Mouse (Mus musculus): ENCODE measurements around the gene Kif22. TPM values are rescaled to one million over a fixed set of nuclear protein-coding genes. Genes with fewer than 3 reads are reported as not detected.
A peak's percentile ranks its signal among the peaks of the same experiment; 100 is the strongest.

The Kif22 gene
- polyA plus RNA-seq (2012; fragmentation: generic; extraction: Trizol), result 75.4 TPM
- long read RNA-seq, experiment 1, transcript Kif22-201 (14 exons, 2,115 nt), result major isoform, 58 of 64 reads
- long read RNA-seq, experiment 1, partial matches to known transcripts, result 5 of 64 reads
- long read RNA-seq, experiment 1, other reads (novel, unspliced or antisense), result 1 of 64 reads
- long read RNA-seq, experiment 2, transcript Kif22-201 (14 exons, 2,115 nt), result major isoform, 504 of 552 reads
- long read RNA-seq, experiment 2, partial matches to known transcripts, result 21 of 552 reads
- long read RNA-seq, experiment 2, other reads (novel, unspliced or antisense), result 27 of 552 reads

- TF ChIP-seq CEBPB (IDR thresholded peaks at IDR 0.05; ENCODE audit: low read depth) (no peak), MYOG (IDR thresholded peaks at IDR 0.05; ENCODE audit: control insufficient read depth, extremely low read depth, insufficient read length) (no peak), MAX (IDR thresholded peaks at IDR 0.05) (no peak), FOSL1 (IDR thresholded peaks at IDR 0.05; ENCODE audit: insufficient read depth, low read length, poor library complexity, severe bottlenecking) (no peak)
- H3K79me3 ChIP-seq (ENCODE audit: low read depth), result peaks cover 42% of the 10 kb centered on the region
- H3K4me3 ChIP-seq (ENCODE audit: insufficient read depth, poor library complexity, severe bottlenecking), result peak within 1 kb of the TSS; percentile 80
- H3K36me3 ChIP-seq (ENCODE audit: control insufficient read depth, insufficient read depth), result peaks cover 10% of the 10 kb centered on the region
- peak within 1 kb of the TSS; percentile 84 for H3ac ChIP-seq (ENCODE audit: control insufficient read depth, insufficient read length, low read depth)
- peaks cover 52% of the 10 kb centered on the region for H3K79me2 ChIP-seq (ENCODE audit: control insufficient read depth, insufficient read depth)
- no peaks in the 10 kb centered on the region for H3K27me3 ChIP-seq (ENCODE audit: control insufficient read depth, insufficient read depth, insufficient read length)
Measured at GRCm38 (mm10) chr7:127041851-127042672, at the start of gene Kif22. Gene Kif22, minus strand, starts transcription at chr7:127042471.

GRCm38 (mm10) chr7:127091114-127091896, 49.0 kb upstream of the Kif22 start, which contains the start of gene AI467606:
Gene AI467606, plus strand, starts transcription at chr7:127091359.
- TF ChIP-seq CEBPB (IDR thresholded peaks at IDR 0.05; ENCODE audit: low read depth) (no peak), MYOD1 (IDR thresholded peaks at IDR 0.05; ENCODE audit: control insufficient read depth, insufficient read length, low read depth) (peak; percentile 96), MYOG (IDR thresholded peaks at IDR 0.05; ENCODE audit: control insufficient read depth, extremely low read depth, insufficient read length) (no peak), FOSL1 (IDR thresholded peaks at IDR 0.05; ENCODE audit: insufficient read depth, low read length, poor library complexity, severe bottlenecking) (no peak), USF1 (IDR thresholded peaks at IDR 0.05; ENCODE audit: low read depth) (no peak), CTCF (IDR thresholded peaks at IDR 0.05; ENCODE audit: control insufficient read depth, insufficient read depth, insufficient read length) (no peak), MAX (IDR thresholded peaks at IDR 0.05) (no peak)
- peak within 1 kb of the TSS; percentile 63 for H3K4me3 ChIP-seq (ENCODE audit: insufficient read depth, poor library complexity, severe bottlenecking)
- H3K27me3 ChIP-seq (ENCODE audit: control insufficient read depth, insufficient read depth, insufficient read length), result no peaks in the 10 kb centered on the region
- peak within 1 kb of the TSS; percentile 76 for H3ac ChIP-seq (ENCODE audit: control insufficient read depth, insufficient read length, low read depth)
- peaks cover 14% of the 10 kb centered on the region for H3K79me3 ChIP-seq (ENCODE audit: low read depth)
- H3K36me3 ChIP-seq (ENCODE audit: control insufficient read depth, insufficient read depth), result peaks cover 14% of the 10 kb centered on the region
- H3K79me2 ChIP-seq (ENCODE audit: control insufficient read depth, insufficient read depth), result peaks cover 26% of the 10 kb centered on the region

DNA sequence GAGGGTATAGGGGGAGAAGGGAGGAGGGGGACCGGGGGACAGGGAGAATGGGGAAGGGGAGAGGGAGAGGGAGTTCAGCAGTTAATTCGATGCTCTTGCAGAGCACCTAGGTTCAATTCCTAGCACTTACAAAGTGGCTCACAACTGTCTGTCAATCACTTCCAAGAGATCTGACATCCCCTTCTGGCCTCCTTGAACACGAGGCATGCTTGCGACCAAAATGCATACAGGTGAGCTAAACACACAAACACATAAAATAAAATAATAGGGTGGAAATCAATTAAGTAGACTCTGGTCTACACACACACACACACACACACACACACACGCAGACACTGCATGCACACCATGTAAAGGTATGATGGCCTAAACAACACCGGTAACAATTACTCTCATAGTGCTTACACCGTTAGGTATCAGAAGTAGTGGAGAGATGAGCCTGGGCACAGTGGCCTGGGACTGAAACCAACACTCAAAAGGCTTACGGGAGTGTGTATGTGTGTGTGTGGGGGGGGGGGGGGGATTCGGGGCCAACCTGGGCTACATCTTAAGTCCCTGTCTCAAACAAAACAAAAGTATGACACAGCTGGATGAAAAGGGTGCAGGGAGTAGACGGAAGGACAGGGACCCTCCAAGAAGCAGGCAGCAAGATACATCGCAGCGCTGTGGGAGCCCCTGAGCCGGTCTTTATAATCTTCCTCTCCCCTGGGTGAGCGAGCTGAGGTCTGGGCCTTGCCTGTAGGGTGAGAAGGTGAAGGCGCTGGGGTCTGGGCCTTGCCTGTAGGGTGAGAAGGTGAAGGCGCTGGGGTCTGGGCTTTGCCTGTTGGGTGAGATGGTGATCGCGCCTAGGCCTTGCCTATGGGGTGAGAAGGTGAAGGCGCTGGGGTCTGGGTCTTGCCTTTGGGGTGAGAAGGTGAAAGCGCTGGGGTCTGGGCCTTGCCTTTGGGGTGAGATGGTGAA, 48.2 kb upstream of the Kif22 start:
- TF ChIP-seq MYOG (IDR thresholded peaks at IDR 0.05; ENCODE audit: control insufficient read depth, extremely low read depth, insufficient read length), result no peak
- no peak for TF ChIP-seq FOSL1 (IDR thresholded peaks at IDR 0.05; ENCODE audit: insufficient read depth, low read length, poor library complexity, severe bottlenecking)
- TF ChIP-seq CEBPB (IDR thresholded peaks at IDR 0.05; ENCODE audit: low read depth), result no peak
- TF ChIP-seq MAX (IDR thresholded peaks at IDR 0.05), result no peak
- TF ChIP-seq USF1 (IDR thresholded peaks at IDR 0.05; ENCODE audit: low read depth), result no peak
- no peak for TF ChIP-seq CTCF (IDR thresholded peaks at IDR 0.05; ENCODE audit: control insufficient read depth, insufficient read depth, insufficient read length)
- no peak for TF ChIP-seq MYOD1 (IDR thresholded peaks at IDR 0.05; ENCODE audit: control insufficient read depth, insufficient read length, low read depth)
- Histone ChIP-seq H3K4me3 (ENCODE audit: insufficient read depth, poor library complexity, severe bottlenecking) (no peak overlapping the region), H3K79me2 (ENCODE audit: control insufficient read depth, insufficient read depth) (peaks cover 26% of the 10 kb centered on the region), H3ac (ENCODE audit: control insufficient read depth, insufficient read length, low read depth) (no peak overlapping the region), H3K27me3 (ENCODE audit: control insufficient read depth, insufficient read depth, insufficient read length) (no peaks in the 10 kb centered on the region), H3K79me3 (ENCODE audit: low read depth) (peaks cover 14% of the 10 kb centered on the region), H3K36me3 (ENCODE audit: control insufficient read depth, insufficient read depth) (peaks cover 14% of the 10 kb centered on the region)

GRCm38 (mm10) chr7:127088901-127089845, 46.9 kb upstream of the Kif22 start:
- no peak overlapping the region for H3ac ChIP-seq (ENCODE audit: control insufficient read depth, insufficient read length, low read depth)
- no peak overlapping the region for H3K4me3 ChIP-seq (ENCODE audit: insufficient read depth, poor library complexity, severe bottlenecking)

More at GRCm38 (mm10) chr7:127088901-127089845, 46.9 kb upstream of the Kif22 start:
- no peak for TF ChIP-seq MYOD1 (IDR thresholded peaks at IDR 0.05; ENCODE audit: control insufficient read depth, insufficient read length, low read depth)
- no peak for TF ChIP-seq USF1 (IDR thresholded peaks at IDR 0.05; ENCODE audit: low read depth)
- TF ChIP-seq MAX (IDR thresholded peaks at IDR 0.05), result no peak
- no peak for TF ChIP-seq CEBPB (IDR thresholded peaks at IDR 0.05; ENCODE audit: low read depth)
- no peak for TF ChIP-seq FOSL1 (IDR thresholded peaks at IDR 0.05; ENCODE audit: insufficient read depth, low read length, poor library complexity, severe bottlenecking)
- Histone ChIP-seq H3K27me3 (ENCODE audit: control insufficient read depth, insufficient read depth, insufficient read length) (no peaks in the 10 kb centered on the region), H3K79me3 (ENCODE audit: low read depth) (peaks cover 14% of the 10 kb centered on the region), H3K79me2 (ENCODE audit: control insufficient read depth, insufficient read depth) (peaks cover 26% of the 10 kb centered on the region), H3K36me3 (ENCODE audit: control insufficient read depth, insufficient read depth) (peaks cover 14% of the 10 kb centered on the region)
